ENCODE assay signal across 8 mouse cellular contexts in the genomic region with DNA sequence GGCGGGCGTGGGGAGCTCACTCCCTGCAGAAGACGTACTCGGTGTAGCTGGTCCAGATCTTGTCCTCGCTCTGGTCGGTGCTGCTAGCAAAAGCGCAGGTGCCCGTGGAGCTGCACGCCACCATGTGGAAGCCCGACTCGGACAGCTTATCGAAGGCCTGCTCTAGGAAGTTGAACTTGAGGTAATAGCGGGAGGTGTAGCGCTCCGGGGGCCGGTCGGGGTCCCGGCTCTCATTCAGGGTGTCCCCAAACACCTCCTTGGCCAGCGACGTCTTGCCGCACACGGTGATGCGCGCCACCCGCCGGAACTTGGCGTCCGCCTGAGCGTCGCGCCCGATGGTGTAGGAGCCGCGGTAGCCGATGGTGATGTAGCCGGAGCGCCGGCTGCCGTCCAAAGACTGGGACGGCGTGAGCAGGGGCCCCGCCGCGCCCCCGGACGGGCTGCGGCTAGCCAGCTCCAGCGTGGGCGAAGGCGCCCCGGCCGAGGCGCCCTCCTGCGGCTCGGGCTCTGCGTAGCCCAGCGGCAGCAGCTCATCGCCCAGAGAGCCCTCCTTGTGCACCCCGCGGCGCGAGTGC. TPM values are rescaled to one million over a fixed set of nuclear protein-coding genes. Genes with fewer than 3 reads are reported as not detected.
DNase-seq lines count a peak whose midpoint lies in the region; ATAC-seq and TF ChIP-seq lines count a peak whose summit lies in the region.

No protein-coding gene starts in this region.

- peak overlapping the region; percentile 98 for H3K4me2 ChIP-seq in heart, embryonic 13.5 days
- peak overlapping the region; percentile 85 for H3K4me2 ChIP-seq in kidney, embryonic 16.5 days (replicated peaks; ENCODE audit: low read depth, low read length)
- H3K4me2 ChIP-seq in liver, embryonic 12.5 days, result peak overlapping the region; percentile 88
- peak overlapping the region; percentile 92 for H3K4me2 ChIP-seq in stomach, embryonic 14.5 days (replicated peaks; ENCODE audit: low read depth, low read length)

- no peak overlapping the region for H3K27ac ChIP-seq in embryonic fibroblast, embryonic 13.5 days (ENCODE audit: insufficient read depth, low read length)
- H3K27ac ChIP-seq in heart, embryonic 13.5 days (replicated peaks), result peak overlapping the region; percentile 82
- peak overlapping the region; percentile 84 for H3K27ac ChIP-seq in kidney, embryonic 16.5 days (ENCODE audit: low read length)
- peak overlapping the region; percentile 80 for H3K27ac ChIP-seq in liver, embryonic 12.5 days
- H3K27ac ChIP-seq in stomach, embryonic 14.5 days (ENCODE audit: low read length), result peak overlapping the region; percentile 80

- no peaks in the 10 kb centered on the region; the same call in 1 of the 2 replicates for H3K4me1 ChIP-seq in embryonic fibroblast, embryonic 13.5 days (ENCODE audit: control insufficient read depth, insufficient read depth, low read length)
- H3K4me1 ChIP-seq in heart, embryonic 13.5 days, result peaks cover 20% of the 10 kb centered on the region
- H3K4me1 ChIP-seq in kidney, embryonic 16.5 days (ENCODE audit: insufficient read depth, low read length), result 0 out of 2 replicates have a peak, but pooled peaks cover 8% of the 10 kb centered on the region
- H3K4me1 ChIP-seq in liver, embryonic 12.5 days, result peaks cover 18% of the 10 kb centered on the region; the same call in 1 of the 2 replicates
- no peaks in the 10 kb centered on the region for H3K4me1 ChIP-seq in stomach, embryonic 14.5 days (ENCODE audit: control insufficient read depth, insufficient read depth, low read length)

- DNase-seq in urinary bladder, adult 18-20 months (ENCODE audit: low spot score in 2 of 2), result peak; percentile 44 to 68
- no peak for DNase-seq in urinary bladder, postnatal 10 days (ENCODE audit: low spot score)
- DNase-seq in naive thymus-derived CD4-positive, alpha-beta T cell, adult 2 months (ENCODE audit: low read depth), result peak; percentile 64

- H3K27me3 ChIP-seq in heart, embryonic 13.5 days (replicated peaks), result no peaks in the 10 kb centered on the region
- no peaks in the 10 kb centered on the region for H3K27me3 ChIP-seq in kidney, embryonic 16.5 days (ENCODE audit: insufficient read depth, low read length)
- peaks cover 50% of the 10 kb centered on the region for H3K27me3 ChIP-seq in liver, embryonic 12.5 days (replicated peaks)
- no peaks in the 10 kb centered on the region for H3K27me3 ChIP-seq in stomach, embryonic 14.5 days (ENCODE audit: control insufficient read depth, insufficient read depth, low read length)

- TF ChIP-seq POLR2A in embryonic fibroblast, embryonic 13.5 days (IDR thresholded peaks at IDR 0.05; ENCODE audit: low read depth, low read length), result no peak

- ATAC-seq in heart, embryonic 13.5 days (ENCODE audit: extremely low read depth, insufficient number of reproducible peaks, low FRiP score, low TSS enrichment), result no peak; the same call in 1 of the 2 replicates
- ATAC-seq in kidney, embryonic 16.5 days (ENCODE audit: low FRiP score, low TSS enrichment), result peak; percentile 49
- ATAC-seq in liver, embryonic 12.5 days, result peak; percentile 8
- ATAC-seq in stomach, embryonic 14.5 days (ENCODE audit: insufficient number of reproducible peaks, insufficient read depth, low FRiP score, low read depth), result peak; percentile 29; the same call in 1 of the 2 replicates

- peak overlapping the region; percentile 88 for H3K9ac ChIP-seq in heart, embryonic 13.5 days
- H3K9ac ChIP-seq in kidney, embryonic 16.5 days (replicated peaks; ENCODE audit: low read length), result peak overlapping the region; percentile 73
- peak overlapping the region; percentile 57 for H3K9ac ChIP-seq in liver, embryonic 12.5 days
- peak overlapping the region; percentile 55 for H3K9ac ChIP-seq in stomach, embryonic 14.5 days (replicated peaks; ENCODE audit: low read depth, low read length)

- no peaks in the 10 kb centered on the region for H3K9me3 ChIP-seq in heart, embryonic 13.5 days
- H3K9me3 ChIP-seq in kidney, embryonic 16.5 days (ENCODE audit: low read length), result no peaks in the 10 kb centered on the region
- H3K9me3 ChIP-seq in liver, embryonic 12.5 days (replicated peaks), result no peaks in the 10 kb centered on the region
- H3K9me3 ChIP-seq in stomach, embryonic 14.5 days (ENCODE audit: control insufficient read depth, low read depth, low read length), result no peaks in the 10 kb centered on the region

- under 1% methylated on average over 60 of the region's 62 CpGs for WGBS in heart, embryonic 13.5 days
- under 1% methylated on average over 60 of the region's 62 CpGs for WGBS in kidney, embryonic 16.5 days
- under 1% methylated on average over 62 of the region's 62 CpGs for WGBS in liver, embryonic 12.5 days (ENCODE audit: insufficient replicate concordance)
- WGBS in stomach, embryonic 14.5 days, result under 1% methylated on average over 58 of the region's 62 CpGs

- TF ChIP-seq CTCF in embryonic fibroblast, embryonic 13.5 days (IDR thresholded peaks at IDR 0.05; ENCODE audit: borderline replicate concordance, insufficient read depth, low read length), result peak; percentile 57; the same call in 1 of the 2 replicates

- H3K36me3 ChIP-seq in heart, embryonic 13.5 days, result no peaks in the 10 kb centered on the region
- no peaks in the 10 kb centered on the region for H3K36me3 ChIP-seq in kidney, embryonic 16.5 days (ENCODE audit: insufficient read depth, low read length)
- no peaks in the 10 kb centered on the region for H3K36me3 ChIP-seq in liver, embryonic 12.5 days
- H3K36me3 ChIP-seq in stomach, embryonic 14.5 days (ENCODE audit: control insufficient read depth, insufficient read depth, low read length), result no peaks in the 10 kb centered on the region

- H3K4me3 ChIP-seq in embryonic fibroblast, embryonic 13.5 days (ENCODE audit: insufficient read depth, low read length), result peak overlapping the region; percentile 46
- H3K4me3 ChIP-seq in heart, embryonic 13.5 days, result peak overlapping the region; percentile 68
- H3K4me3 ChIP-seq in kidney, embryonic 16.5 days (ENCODE audit: low read length), result peak overlapping the region; percentile 68
- peak overlapping the region; percentile 63 for H3K4me3 ChIP-seq in liver, embryonic 12.5 days
- peak overlapping the region; percentile 80 for H3K4me3 ChIP-seq in stomach, embryonic 14.5 days (ENCODE audit: low read depth, low read length)

RNA-seq across cellular contexts. Expression of gene Kctd12, which starts 0.9 kb away (rescaled TPM):
- 19.0 and 38.8 TPM in 2 replicates for polyA plus RNA-seq in embryonic fibroblast, embryonic 13.5 days (2011; ENCODE audit: insufficient read length, low read depth, missing spikeins)
- polyA plus RNA-seq in heart, embryonic 13.5 days (2015; fragmentation: Nextera tagmentation; extraction: Ambion mirVana), result 3.8 and 6.9 TPM in 2 replicates
- polyA plus RNA-seq in kidney, embryonic 16.5 days (2015; fragmentation: Nextera tagmentation; extraction: Ambion mirVana), result 8.9 and 9.0 TPM in 2 replicates
- 2.3 and 2.4 TPM in 2 replicates for polyA plus RNA-seq in liver, embryonic 12.5 days (2016; fragmentation: Nextera tagmentation; extraction: Ambion mirVana)
- 23.2 and 28.4 TPM in 2 replicates for polyA plus RNA-seq in stomach, embryonic 14.5 days (2014; fragmentation: Nextera tagmentation; extraction: Ambion mirVana)
